Mouse (Mus musculus) megakaryocyte, embryonic 14.5 days (primary cell): ENCODE results near the gene Adam19. TPM values are rescaled to one million over a fixed set of nuclear protein-coding genes. Genes with fewer than 3 reads are reported as not detected.

Experiments
- H3K27me3 ChIP-seq: replicated peaks from 2 replicates; pipeline ENCODE3; 2012; ENCODE audit warnings: inconsistent platforms
- H3K36me3 ChIP-seq: replicated peaks from 2 replicates; pipeline ENCODE3; 2012; ENCODE audit warnings: low read length, inconsistent platforms, mixed read lengths
- H3K4me1 ChIP-seq: 2 replicates; pipeline ENCODE4 v1.6.1; 2012; ENCODE audit warnings: inconsistent platforms
- H3K4me3 ChIP-seq: replicated peaks from 2 replicates; pipeline ENCODE3; 2012; ENCODE audit warnings: moderate library complexity, mild to moderate bottlenecking, inconsistent platforms
- H3K9me3 ChIP-seq: 2 replicates; pipeline ENCODE4 v1.6.1; 2012; ENCODE audit warnings: inconsistent platforms
- FLI1 ChIP-seq: IDR thresholded peaks from 2 replicates; pipeline ENCODE4 v1.6.1; 2012; ENCODE audit warnings: low read length, inconsistent platforms, mixed read lengths
- GATA1 ChIP-seq: IDR thresholded peaks from 3 replicates; pipeline ENCODE4 v1.6.1; 2012; ENCODE audit warnings: mixed read lengths, low read length, inconsistent platforms, borderline replicate concordance
- polyA plus RNA-seq: library from polyadenylated mRNA; stranded (reverse); fragments of >175 nt; gene quantifications from 2 replicates; pipeline ENCODE4 v1.2.3, GENCODE M21; 2012; ENCODE audit warnings: low replicate concordance; ENCODE audit not compliant: insufficient read depth

The Adam19 gene
- polyA plus RNA-seq, 1 experiment, result 0.21 TPM

DNA sequence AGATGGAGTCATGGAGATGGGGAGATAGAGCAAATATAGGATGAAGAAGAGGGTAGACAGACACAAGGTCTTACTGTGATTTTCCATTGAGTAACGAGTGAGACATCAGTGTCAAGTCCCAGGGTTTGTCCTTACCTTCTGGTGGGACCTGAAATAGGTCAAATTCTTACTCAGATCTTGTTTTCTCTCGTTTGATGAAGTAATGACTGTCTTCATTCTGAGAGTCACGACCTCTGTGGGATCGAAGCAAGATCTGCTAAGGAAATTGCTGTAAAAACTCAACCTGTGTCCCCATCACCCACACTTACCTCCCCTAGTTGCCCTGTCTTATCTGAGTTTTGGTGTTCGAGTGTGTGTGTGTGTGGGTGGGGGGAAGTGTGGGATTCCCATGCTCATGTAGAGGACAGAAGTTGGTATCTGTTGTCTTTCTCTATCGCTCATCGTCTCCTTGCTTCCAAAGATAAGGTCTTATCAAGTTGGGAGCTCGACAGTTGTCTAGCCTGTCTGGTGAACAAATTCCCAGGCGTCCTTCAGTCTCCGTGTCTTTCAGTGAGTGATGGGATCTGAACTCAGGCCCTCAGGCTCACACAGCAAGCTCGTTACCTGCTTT, 28.1 kb downstream of the Adam19 start:
- Histone ChIP-seq H3K4me1 (peaks cover 3% of the 10 kb centered on the region), H3K9me3 (no peaks in the 10 kb centered on the region), H3K36me3 (no peaks in the 10 kb centered on the region), H3K4me3 (no peak overlapping the region), H3K27me3 (no peaks in the 10 kb centered on the region)
- TF ChIP-seq FLI1 (no peak), GATA1 (no peak)

DNA sequence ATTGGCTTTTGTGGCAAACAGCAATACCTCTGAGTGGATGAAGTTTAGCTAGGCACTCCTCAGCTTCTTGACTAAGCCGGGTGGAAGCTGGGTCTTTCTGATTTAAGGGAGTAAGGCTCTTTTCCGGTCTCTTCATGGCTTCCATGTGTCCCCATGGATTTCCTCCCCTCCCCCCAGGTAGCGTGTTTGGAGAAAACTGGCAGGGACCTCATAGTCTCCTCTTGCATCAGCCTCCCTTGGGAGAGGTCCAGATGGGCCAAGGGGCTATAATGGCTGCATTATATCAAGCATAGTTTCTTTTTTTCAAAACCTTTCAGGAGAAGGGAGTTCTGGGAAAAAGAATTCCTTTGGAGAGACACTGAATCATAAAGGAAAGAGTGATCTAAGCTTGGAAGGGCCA, 28.8 kb downstream of the Adam19 start:
- H3K9me3 ChIP-seq, result no peaks in the 10 kb centered on the region
- no peak overlapping the region for H3K4me3 ChIP-seq
- H3K4me1 ChIP-seq, result peaks cover 9% of the 10 kb centered on the region
- no peaks in the 10 kb centered on the region for H3K36me3 ChIP-seq
- TF ChIP-seq GATA1, result no peak
- no peak for TF ChIP-seq FLI1
- H3K27me3 ChIP-seq, result no peaks in the 10 kb centered on the region

DNA sequence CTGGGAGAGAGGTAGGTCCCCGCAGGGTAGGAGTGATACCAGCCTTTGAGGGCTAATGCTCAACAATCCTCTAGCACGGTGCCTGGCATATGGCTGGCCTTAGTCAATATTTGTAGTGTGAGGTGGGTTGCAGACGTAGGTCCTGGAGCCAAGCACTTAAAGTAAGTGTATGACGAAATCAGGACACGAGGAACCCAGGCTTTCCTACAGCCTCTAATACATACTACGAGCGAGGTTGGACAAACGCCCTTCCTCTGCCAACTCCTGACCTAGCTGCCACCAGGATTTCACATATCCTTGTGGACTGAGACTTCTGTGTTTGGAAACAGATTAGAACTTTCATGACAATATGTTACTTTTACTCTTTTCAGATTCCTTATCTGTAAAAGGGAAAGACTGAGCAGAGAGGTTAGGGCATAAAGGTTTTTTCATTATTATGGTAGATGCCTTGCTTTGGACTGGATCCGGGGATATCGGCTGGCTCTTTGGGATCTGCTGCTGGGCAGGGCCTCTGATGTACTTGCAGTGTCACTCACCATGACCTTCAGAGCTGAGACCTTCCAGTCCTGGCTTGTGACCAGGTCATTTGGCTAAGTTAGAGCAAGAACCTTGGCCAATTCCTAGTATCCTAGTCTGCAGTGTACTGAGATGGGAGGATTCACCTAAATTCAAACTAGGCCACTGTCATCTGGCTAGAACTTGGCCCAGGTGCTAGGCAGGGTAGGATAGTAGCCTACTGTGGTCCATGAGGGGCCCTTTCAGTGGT, 29.8 kb downstream of the Adam19 start:
- peaks cover 9% of the 10 kb centered on the region for H3K4me1 ChIP-seq
- no peaks in the 10 kb centered on the region for H3K9me3 ChIP-seq
- TF ChIP-seq GATA1 (no peak), FLI1 (no peak)
- H3K36me3 ChIP-seq, result no peaks in the 10 kb centered on the region
- no peaks in the 10 kb centered on the region for H3K27me3 ChIP-seq
- no peak overlapping the region for H3K4me3 ChIP-seq

DNA sequence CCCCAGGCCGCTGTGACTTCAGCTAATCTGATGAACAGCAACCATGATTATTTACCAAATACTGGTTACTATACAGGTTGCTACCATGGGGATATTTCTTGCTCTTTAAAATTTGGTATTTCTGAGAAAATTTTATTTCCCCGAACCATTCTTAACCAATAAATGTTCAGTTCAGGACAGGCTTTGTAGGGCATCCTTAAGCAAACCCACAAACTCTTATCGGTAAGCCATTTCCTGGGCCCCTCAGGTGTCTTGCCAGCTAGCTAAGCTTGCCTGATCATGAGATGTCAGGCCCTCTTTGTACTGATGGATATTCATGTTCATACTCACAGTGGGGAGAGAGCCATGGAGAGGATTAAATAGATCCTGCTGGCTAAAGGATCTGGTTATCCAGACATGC, 30.7 kb downstream of the Adam19 start:
- Histone ChIP-seq H3K27me3 (no peaks in the 10 kb centered on the region), H3K4me3 (no peak overlapping the region), H3K4me1 (peaks cover 9% of the 10 kb centered on the region), H3K36me3 (no peaks in the 10 kb centered on the region), H3K9me3 (no peaks in the 10 kb centered on the region)
- TF ChIP-seq FLI1 (no peak), GATA1 (no peak)

DNA sequence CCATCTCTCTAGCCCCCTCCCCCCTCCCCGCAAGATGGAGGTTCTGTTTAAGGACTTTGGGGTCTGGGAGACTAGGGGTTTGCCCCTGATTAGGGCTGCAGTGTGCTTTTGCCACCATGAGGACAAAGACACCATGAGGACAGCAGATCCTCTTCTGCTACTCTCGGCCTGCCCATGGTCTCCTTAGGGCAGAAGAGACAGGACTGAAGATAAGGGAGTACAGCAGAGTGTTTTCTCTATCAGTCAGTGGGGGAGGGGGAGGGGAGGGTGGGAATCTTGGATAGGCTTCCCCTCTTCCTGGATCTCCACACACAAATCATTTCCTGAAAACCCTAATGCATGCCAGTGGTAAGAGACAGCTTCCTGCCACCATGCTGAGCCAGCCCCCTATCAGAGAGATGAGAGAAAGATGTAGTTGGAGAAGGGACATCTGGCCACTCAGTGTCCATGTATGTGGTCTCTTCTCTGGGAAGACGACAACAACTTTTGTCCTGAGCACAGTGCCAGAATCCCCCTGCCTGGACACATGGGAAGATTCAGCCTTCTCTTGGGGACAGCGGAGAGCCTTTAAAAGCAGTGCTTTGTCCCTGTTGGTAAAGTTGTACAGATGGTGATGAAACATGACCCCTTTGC, 33.4 kb downstream of the Adam19 start:
- no peaks in the 10 kb centered on the region for H3K36me3 ChIP-seq
- TF ChIP-seq FLI1 (no peak), GATA1 (no peak)
- no peak overlapping the region for H3K4me3 ChIP-seq
- peaks cover 9% of the 10 kb centered on the region for H3K4me1 ChIP-seq
- H3K9me3 ChIP-seq, result no peaks in the 10 kb centered on the region
- peaks cover 2% of the 10 kb centered on the region for H3K27me3 ChIP-seq

DNA sequence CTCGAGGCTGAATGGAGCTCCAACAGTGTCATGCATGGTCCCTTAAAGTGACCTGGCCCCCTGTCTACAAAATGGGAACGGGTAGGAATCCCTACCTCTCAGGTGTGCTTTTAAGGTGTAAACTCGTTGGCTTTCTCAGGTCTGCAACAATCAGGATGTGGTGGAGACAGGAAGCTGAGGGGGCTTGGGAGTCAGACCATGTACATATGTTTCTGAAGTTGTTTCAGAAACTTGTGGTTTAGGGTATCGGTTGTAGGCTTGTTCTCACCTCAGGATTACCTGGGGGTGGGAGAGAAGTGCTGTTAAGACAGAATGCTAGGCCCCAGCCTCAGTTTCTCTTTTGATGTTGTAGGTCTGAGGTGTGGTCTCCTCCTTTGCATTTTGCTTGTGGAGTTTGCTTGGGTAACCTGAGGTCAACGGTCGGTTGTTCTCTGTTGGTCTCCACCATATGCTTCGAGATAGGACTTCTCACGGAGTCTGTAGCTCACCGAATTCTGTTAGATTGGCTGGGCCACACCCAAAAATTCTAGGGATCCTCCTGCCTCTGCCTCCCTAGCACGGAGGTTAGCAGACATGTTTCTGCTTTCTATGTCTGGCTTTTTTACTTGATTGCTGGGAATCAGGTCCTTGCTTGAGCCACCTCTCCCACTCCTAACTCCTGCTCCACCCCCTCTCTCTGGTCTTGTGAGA, 34.4 kb downstream of the Adam19 start:
- H3K4me1 ChIP-seq, result peaks cover 9% of the 10 kb centered on the region
- H3K4me3 ChIP-seq, result no peak overlapping the region
- TF ChIP-seq FLI1 (no peak), GATA1 (no peak)
- H3K36me3 ChIP-seq, result no peaks in the 10 kb centered on the region
- H3K9me3 ChIP-seq, result no peaks in the 10 kb centered on the region
- H3K27me3 ChIP-seq, result peaks cover 2% of the 10 kb centered on the region

DNA sequence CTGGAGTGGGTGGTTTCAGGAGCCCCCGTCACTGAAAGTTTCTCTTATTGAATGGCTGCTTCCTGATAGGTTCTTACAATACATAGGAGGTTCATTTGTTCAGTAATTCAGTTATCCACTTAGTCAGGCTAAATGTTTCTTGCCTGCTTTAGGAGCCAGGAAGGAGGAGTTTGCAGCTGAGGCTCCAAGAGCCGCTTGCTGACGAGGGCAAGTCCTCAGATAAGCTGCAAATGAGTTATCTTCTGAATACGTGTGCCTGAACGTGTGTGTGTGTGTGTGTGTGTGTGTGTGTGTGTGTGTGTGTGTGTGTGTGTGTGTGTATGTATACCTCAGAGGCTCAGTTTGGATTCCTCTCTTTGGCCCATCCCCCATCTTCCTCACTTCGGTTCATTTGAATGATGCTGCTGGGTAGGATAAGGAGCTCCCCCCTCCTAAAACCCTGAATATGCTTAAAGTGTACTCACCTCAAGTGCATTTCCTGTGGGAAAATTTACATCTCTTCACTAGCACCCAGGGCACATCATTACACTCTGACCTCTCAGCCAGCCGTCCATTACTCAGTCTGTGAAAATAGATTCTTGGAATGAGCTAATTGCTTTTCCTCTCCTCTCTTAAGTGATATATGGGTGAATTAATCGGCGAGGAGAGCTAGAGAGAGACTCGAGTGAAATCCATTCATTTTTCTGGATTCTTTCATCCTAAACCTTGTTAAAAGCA, 35.3 kb downstream of the Adam19 start:
- H3K36me3 ChIP-seq, result no peaks in the 10 kb centered on the region
- no peak for TF ChIP-seq GATA1
- peaks cover 2% of the 10 kb centered on the region for H3K27me3 ChIP-seq
- H3K4me1 ChIP-seq, result peaks cover 9% of the 10 kb centered on the region
- no peak overlapping the region for H3K4me3 ChIP-seq
- no peaks in the 10 kb centered on the region for H3K9me3 ChIP-seq

DNA sequence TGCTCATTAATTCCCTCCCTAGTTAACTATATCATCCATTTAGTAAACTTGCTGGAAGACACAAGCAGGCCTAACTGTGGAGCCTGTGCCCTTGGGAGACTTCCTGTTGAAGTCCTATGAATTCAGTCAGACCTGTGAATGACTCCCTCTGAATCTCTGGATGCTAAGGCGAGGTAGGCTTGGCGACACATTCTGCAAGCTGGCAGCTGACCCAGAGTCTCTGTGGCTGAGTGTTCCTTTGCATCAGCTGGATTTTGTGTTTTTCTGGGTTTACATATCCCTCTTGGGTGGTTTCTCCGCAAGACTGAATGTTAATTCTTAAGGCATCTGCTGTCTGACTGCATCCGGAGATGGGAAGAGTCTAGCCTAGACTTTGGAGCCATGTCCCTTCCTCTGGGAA, 36.3 kb downstream of the Adam19 start:
- H3K4me3 ChIP-seq, result no peak overlapping the region
- no peak for TF ChIP-seq GATA1
- no peak for TF ChIP-seq FLI1
- peaks cover 9% of the 10 kb centered on the region for H3K4me1 ChIP-seq
- H3K27me3 ChIP-seq, result peaks cover 2% of the 10 kb centered on the region
- no peaks in the 10 kb centered on the region for H3K36me3 ChIP-seq
- no peaks in the 10 kb centered on the region for H3K9me3 ChIP-seq

DNA sequence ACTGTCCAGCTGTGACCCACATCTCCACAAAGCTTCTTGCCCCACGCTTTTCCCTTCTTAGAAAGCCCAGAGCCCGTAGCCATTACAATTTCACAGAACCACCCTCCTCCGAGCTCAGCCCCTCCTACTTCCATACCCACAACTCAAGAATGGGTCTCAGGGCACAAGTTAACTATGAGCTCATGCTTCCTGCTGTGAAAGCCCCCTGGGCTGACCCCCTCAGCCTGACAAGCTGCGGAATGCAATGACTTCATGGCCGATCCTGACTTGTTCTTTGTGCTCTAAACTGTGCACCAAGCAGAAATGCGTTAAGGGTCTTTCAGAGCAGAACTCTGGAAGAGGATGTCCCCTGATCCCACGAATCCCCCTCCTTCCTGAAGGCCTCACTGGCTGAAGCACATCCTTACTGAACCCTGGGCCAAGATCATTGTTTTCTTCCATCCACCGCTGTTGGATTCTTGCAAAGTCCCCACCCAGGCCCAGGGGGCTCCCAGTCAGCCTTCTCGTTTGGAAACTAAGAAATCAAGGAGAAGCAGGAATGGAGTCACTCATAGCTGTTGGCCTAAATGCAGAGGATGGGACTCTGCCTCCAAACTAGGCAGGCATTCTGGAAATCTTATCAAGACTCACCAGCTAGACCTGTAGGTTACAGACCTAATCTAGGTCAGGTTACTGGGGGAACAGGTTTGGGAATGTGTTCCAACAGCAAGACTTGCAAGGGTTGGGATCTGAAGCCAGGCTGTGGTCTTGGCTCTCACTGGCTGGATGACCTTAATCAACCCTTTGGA, 39.9 kb downstream of the Adam19 start:
- H3K4me1 ChIP-seq, result no peaks in the 10 kb centered on the region
- H3K27me3 ChIP-seq, result peaks cover 2% of the 10 kb centered on the region
- no peaks in the 10 kb centered on the region for H3K36me3 ChIP-seq
- H3K4me3 ChIP-seq, result no peak overlapping the region
- no peaks in the 10 kb centered on the region; the same call in 1 of the 2 replicates for H3K9me3 ChIP-seq
- TF ChIP-seq FLI1 (no peak), GATA1 (no peak)
